Mouse (Mus musculus): ENCODE measurements around the gene Slc48a1.

DNA sequence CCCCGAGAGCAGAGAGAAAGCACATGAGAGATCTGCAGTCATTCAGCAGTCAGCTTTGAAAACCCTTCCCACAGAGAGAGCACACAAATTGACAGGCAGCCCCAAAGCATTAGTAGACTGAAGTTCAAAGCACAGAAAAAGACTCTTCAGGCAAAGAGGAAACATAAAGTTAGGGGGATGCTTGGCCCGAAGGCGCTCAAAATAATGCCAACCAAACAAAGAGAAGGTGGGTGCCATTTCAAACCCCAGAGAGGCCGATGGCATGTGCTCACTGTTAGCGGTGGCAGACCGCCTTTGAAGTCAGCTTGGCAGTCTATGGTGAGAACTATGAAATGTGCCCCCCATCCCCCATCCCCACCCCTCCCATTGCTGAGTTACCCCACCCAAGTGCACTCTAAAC is 63.7 kb downstream of the Slc48a1 start:
- no peak for TF ChIP-seq CTCF (IDR thresholded peaks at IDR 0.05 in 2 of 3, conservative IDR thresholded peaks at IDR 0.05 in 1 of 3; ENCODE audit: control insufficient read depth in 1 of 3, insufficient read depth in 1 of 3, low read depth in 2 of 3, low read length in 3 of 3, poor library complexity in 1 of 3, severe bottlenecking in 1 of 3)
- TF ChIP-seq ETS1 (IDR thresholded peaks at IDR 0.05; ENCODE audit: low read depth, low read length) = no peak
- no peak for TF ChIP-seq HCFC1 (IDR thresholded peaks at IDR 0.05; ENCODE audit: low read depth, low read length)
- TF ChIP-seq TAL1 (IDR thresholded peaks at IDR 0.05; ENCODE audit: low read length) = no peak
- peak in 1 of 2 experiments; percentile 20; a peak in 1 of 4 replicates for TF ChIP-seq POLR2A (IDR thresholded peaks at IDR 0.05; ENCODE audit: control insufficient read depth in 1 of 2, insufficient read depth in 1 of 2, low read depth in 1 of 2, low read length in 2 of 2, poor library complexity in 1 of 2)
- TF ChIP-seq EP300 (IDR thresholded peaks at IDR 0.05; ENCODE audit: low read depth in 1 of 2, low read length in 2 of 2) = no peak
- TF ChIP-seq CHD2 (IDR thresholded peaks at IDR 0.05; ENCODE audit: low read length) = no peak
- TF ChIP-seq MAX (IDR thresholded peaks at IDR 0.05; ENCODE audit: low read length) = no peak
- TF ChIP-seq BHLHE40 (IDR thresholded peaks at IDR 0.05; ENCODE audit: borderline replicate concordance, low read depth, low read length) = no peak
- no peak for TF ChIP-seq JUND (IDR thresholded peaks at IDR 0.05; ENCODE audit: low read depth, low read length)
- no peak for TF ChIP-seq MAZ (IDR thresholded peaks at IDR 0.05; ENCODE audit: low read depth, low read length)
- TF ChIP-seq KAT2A (conservative IDR thresholded peaks at IDR 0.05; ENCODE audit: low read depth, low read length) = no peak

Measured in MEL (cell line).